In genomic region chr6:32754524-32754923, GRCm38 (mm10) we compare ENCODE assay signal across 15 mouse cellular contexts.
DNase-seq lines count a peak whose midpoint lies in the region; ATAC-seq lines count a peak whose summit lies in the region.
"Had no signal": no experiment of that assay in that cellular context is flagged by ENCODE, and none has a peak within 500 bp of the region (broad histone marks: within the 10 kb centered on the region; RNA-seq: fewer than 3 reads in every experiment).

No protein-coding gene starts in this region.

- no peaks in the 10 kb centered on the region for H3K36me3 ChIP-seq in heart, embryonic 12.5 days
- H3K36me3 ChIP-seq: embryonic facial prominence, embryonic 10.5 days; limb, embryonic 12.5 days had no signal

- no peak overlapping the region for H3K9ac ChIP-seq in heart, embryonic 12.5 days
- H3K9ac ChIP-seq: limb, embryonic 12.5 days; liver, embryonic 14.5 days had no signal

- no peaks in the 10 kb centered on the region for H3K9me3 ChIP-seq in heart, embryonic 12.5 days (replicated peaks)
- H3K9me3 ChIP-seq: embryonic facial prominence, embryonic 10.5 days; limb, embryonic 12.5 days had no signal

- WGBS in heart, embryonic 12.5 days, result 70% methylated on average over 10 of the region's 10 CpGs

- no peak overlapping the region for H3K4me2 ChIP-seq in heart, embryonic 12.5 days
- H3K4me2 ChIP-seq: limb, embryonic 12.5 days had no signal

- no peaks in the 10 kb centered on the region for H3K27me3 ChIP-seq in heart, embryonic 12.5 days (replicated peaks)
- H3K27me3 ChIP-seq: limb, embryonic 12.5 days; Patski had no signal

- intact Hi-C loops in heart, postnatal 10 days (cut with DNase I), result no loop called here

- DNase-seq in cerebellum, adult 9-10 months, result peak; percentile 1
- DNase-seq in heart, postnatal 10 days, result peak; percentile 25 to 38
- DNase-seq in right cerebral cortex, postnatal 36 days (ENCODE audit: low spot score in 2 of 2), result peak; percentile 27 to 68
- DNase-seq in right cerebral cortex, postnatal 14 days, result no peak
- peak; percentile 70 for DNase-seq in telencephalon, adult 2 months (ENCODE audit: low read depth, low spot score)
- DNase-seq in spleen, adult 12 weeks (ENCODE audit: low spot score), result no peak
- DNase-seq: cerebellum, adult 11 months; lung, postnatal 10 days had no signal

- no peak for ATAC-seq in cerebellum, adult (ENCODE audit: insufficient number of reproducible peaks, low FRiP score, low TSS enrichment)
- ATAC-seq in heart, embryonic 12.5 days (ENCODE audit: insufficient number of reproducible peaks, low FRiP score), result no peak

- H3K4me1 ChIP-seq in heart, embryonic 12.5 days (replicated peaks), result no peaks in the 10 kb centered on the region
- H3K4me1 ChIP-seq: embryonic facial prominence, embryonic 10.5 days; limb, embryonic 12.5 days had no signal

- no peak overlapping the region for H3K27ac ChIP-seq in heart, embryonic 12.5 days (ENCODE audit: poor library complexity, severe bottlenecking)
- H3K27ac ChIP-seq: embryonic facial prominence, embryonic 10.5 days; limb, embryonic 12.5 days; liver, embryonic 14.5 days had no signal

- no peak overlapping the region for H3K4me3 ChIP-seq in heart, embryonic 12.5 days
- H3K4me3 ChIP-seq: embryonic facial prominence, embryonic 10.5 days; erythroblast, embryonic 14.5 days; limb, embryonic 12.5 days had no signal

Comparison
In these comparisons a context has a peak if more than half of its experiments do, and no peak if none do; other contexts are left out.
1. DNase-seq: peak in cerebellum, adult 9-10 months (single experiment), heart, postnatal 10 days (2 of 2), right cerebral cortex, postnatal 36 days (2 of 2) and telencephalon, adult 2 months (single experiment); none in right cerebral cortex, postnatal 14 days (single experiment) and spleen, adult 12 weeks (single experiment).